Mouse (Mus musculus) MEL (cell line): ENCODE data around the gene Nthl1. TPM values are rescaled to one million over a fixed set of nuclear protein-coding genes. Genes with fewer than 3 reads are reported as not detected.

Experiments
- polyA plus RNA-seq, 2 experiments: library from polyadenylated mRNA; stranded (reverse) in 1 of 2; unstranded in 1 of 2; fragments of >175 nt in 1 of 2; fragments of >200 nt in 1 of 2; gene quantifications; 2 replicates each; pipeline versions ENCODE4 v1.2.1 to v1.2.4; 2012; ENCODE audit warnings: low replicate concordance in 2 of 2, low read depth in 1 of 2; ENCODE audit not compliant: insufficient read length in 2 of 2, insufficient read depth in 1 of 2, missing spikeins in 1 of 2
- total RNA-seq: library from RNA; depleted of rRNA; stranded (reverse); fragments of 300-350 nt; gene quantifications from 2 replicates; pipeline ENCODE4 v1.2.3, GENCODE M21; 2012; rRNA removed

Nthl1 gene
- total and polyA plus RNA-seq, 3 experiments, result 31.4 to 262 (median 32.0) TPM

Other genes with a start within 250 kb of the Nthl1 start
- gene Rnps1, start 218.1 kb upstream of the Nthl1 start, total RNA-seq, result 156 and 167 TPM in 2 replicates
- 100 to 1,000 TPM in 1 of 2 experiments, not detected in 1; 282 TPM for gene Rnps1, start 218.1 kb upstream of the Nthl1 start, polyA plus RNA-seq
- gene Eci1, start 206.0 kb upstream of the Nthl1 start, total RNA-seq, result 54.4 and 65.6 TPM in 2 replicates
- 10 to 100 TPM in 1 of 2 experiments, not detected in 1; 48.6 TPM for gene Eci1, start 206.0 kb upstream of the Nthl1 start, polyA plus RNA-seq
- gene Dnase1l2, start 189.6 kb upstream of the Nthl1 start, total RNA-seq, result 0.49 and 0.62 TPM in 2 replicates
- gene Dnase1l2, start 189.6 kb upstream of the Nthl1 start, polyA plus RNA-seq, result 1 to 10 TPM in 1 of 2 experiments, not detected in 1; 1.8 TPM
- 24.3 and 26.0 TPM in 2 replicates for gene E4f1, start 162.4 kb upstream of the Nthl1 start, total RNA-seq
- 10 to 100 TPM in 1 of 2 experiments, not detected in 1; 37.1 TPM for gene E4f1, start 162.4 kb upstream of the Nthl1 start, polyA plus RNA-seq
- 16.6 and 19.3 TPM in 2 replicates for gene Pgp, start 162.3 kb upstream of the Nthl1 start, total RNA-seq
- 10 to 100 TPM in 1 of 2 experiments, not detected in 1; 55.0 TPM for gene Pgp, start 162.3 kb upstream of the Nthl1 start, polyA plus RNA-seq
- gene Bricd5, start 158.8 kb upstream of the Nthl1 start, total RNA-seq, result 1.1 and 2.0 TPM in 2 replicates
- under 1 TPM in 1 of 2 experiments, not detected in 1; 0.82 TPM for gene Bricd5, start 158.8 kb upstream of the Nthl1 start, polyA plus RNA-seq
- gene Mlst8, start 153.6 kb upstream of the Nthl1 start, total RNA-seq, result 28.5 and 35.4 TPM in 2 replicates
- gene Mlst8, start 153.6 kb upstream of the Nthl1 start, polyA plus RNA-seq, result 10 to 100 TPM in 1 of 2 experiments, not detected in 1; 57.3 TPM
- 0.04 and 0.07 TPM in 2 replicates for gene Caskin1, start 144.1 kb upstream of the Nthl1 start, total RNA-seq
- under 1 TPM in 1 of 2 experiments, not detected in 1; 0.38 TPM for gene Caskin1, start 144.1 kb upstream of the Nthl1 start, polyA plus RNA-seq
- gene Traf7, start 104.7 kb upstream of the Nthl1 start, total RNA-seq, result 118 and 121 TPM in 2 replicates
- 100 to 1,000 TPM in 1 of 2 experiments, not detected in 1; 261 TPM for gene Traf7, start 104.7 kb upstream of the Nthl1 start, polyA plus RNA-seq
- gene Rab26, start 98.5 kb upstream of the Nthl1 start, total RNA-seq, result 0.89 and 1.0 TPM in 2 replicates
- 1 to 10 TPM in 1 of 2 experiments, not detected in 1; 1.1 TPM for gene Rab26, start 98.5 kb upstream of the Nthl1 start, polyA plus RNA-seq
- 10.3 and 10.6 TPM in 2 replicates for gene Pkd1, start 82.8 kb upstream of the Nthl1 start, total RNA-seq
- gene Pkd1, start 82.8 kb upstream of the Nthl1 start, polyA plus RNA-seq, result 10 to 100 TPM in 1 of 2 experiments, not detected in 1; 10.7 TPM
- gene Tsc2, start 50 bp upstream of the Nthl1 start, total RNA-seq, result 44.0 and 48.8 TPM in 2 replicates
- 10 to 100 TPM in 1 of 2 experiments, not detected in 1; 99.2 TPM for gene Tsc2, start 50 bp upstream of the Nthl1 start, polyA plus RNA-seq
- gene Slc9a3r2, start 17.6 kb downstream of the Nthl1 start, total RNA-seq, result 0.75 and 0.96 TPM in 2 replicates
- 1 to 10 TPM in 1 of 2 experiments, not detected in 1; 3.5 TPM for gene Slc9a3r2, start 17.6 kb downstream of the Nthl1 start, polyA plus RNA-seq
- not detected in 2 replicates for gene Npw, start 25.8 kb downstream of the Nthl1 start, total RNA-seq
- not detected for gene Npw, start 25.8 kb downstream of the Nthl1 start, polyA plus RNA-seq
- 21.9 and 22.2 TPM in 2 replicates for gene Zfp598, start 37.0 kb downstream of the Nthl1 start, total RNA-seq
- gene Zfp598, start 37.0 kb downstream of the Nthl1 start, polyA plus RNA-seq, result 10 to 100 TPM; 59.0 to 80.4 TPM
- gene Syngr3, start 57.3 kb downstream of the Nthl1 start, total RNA-seq, result 0.15 TPM in 1 of 2 replicates, not detected in the other
- under 1 TPM in 1 of 2 experiments, not detected in 1; 0.68 TPM for gene Syngr3, start 57.3 kb downstream of the Nthl1 start, polyA plus RNA-seq
- gene Gfer, start 63.5 kb downstream of the Nthl1 start, total RNA-seq, result 78.6 and 86.8 TPM in 2 replicates
- 10 to 100 TPM in 1 of 2 experiments, not detected in 1; 83.0 TPM for gene Gfer, start 63.5 kb downstream of the Nthl1 start, polyA plus RNA-seq
- gene Noxo1, start 63.6 kb downstream of the Nthl1 start, total RNA-seq, result 0.39 and 0.62 TPM in 2 replicates
- gene Noxo1, start 63.6 kb downstream of the Nthl1 start, polyA plus RNA-seq, result 1 to 10 TPM in 1 of 2 experiments, not detected in 1; 2.4 TPM
- 102 and 103 TPM in 2 replicates for gene Tbl3, start 75.0 kb downstream of the Nthl1 start, total RNA-seq
- gene Tbl3, start 75.0 kb downstream of the Nthl1 start, polyA plus RNA-seq, result 100 to 1,000 TPM in 1 of 2 experiments, not detected in 1; 111 TPM
- gene Rnf151, start 85.4 kb downstream of the Nthl1 start, total RNA-seq, result 0.23 and 0.26 TPM in 2 replicates
- gene Rnf151, start 85.4 kb downstream of the Nthl1 start, polyA plus RNA-seq, result under 1 TPM in 1 of 2 experiments, not detected in 1; 0.40 TPM
- gene Rps2, start 85.4 kb downstream of the Nthl1 start, total RNA-seq, result 3,755 and 4,516 TPM in 2 replicates
- 1,000 to 10,000 TPM in 1 of 2 experiments, not detected in 1; 1,852 TPM for gene Rps2, start 85.4 kb downstream of the Nthl1 start, polyA plus RNA-seq
- gene Ndufb10, start 91.8 kb downstream of the Nthl1 start, total RNA-seq, result 258 and 292 TPM in 2 replicates
- 100 to 1,000 TPM in 1 of 2 experiments, not detected in 1; 230 TPM for gene Ndufb10, start 91.8 kb downstream of the Nthl1 start, polyA plus RNA-seq
- 0.12 and 0.13 TPM in 2 replicates for gene Rpl3l, start 95.1 kb downstream of the Nthl1 start, total RNA-seq
- gene Rpl3l, start 95.1 kb downstream of the Nthl1 start, polyA plus RNA-seq, result under 1 TPM in 1 of 2 experiments, not detected in 1; 0.24 TPM
- 27.0 and 31.9 TPM in 2 replicates for gene Msrb1, start 104.0 kb downstream of the Nthl1 start, total RNA-seq
- 10 to 100 TPM in 1 of 2 experiments, not detected in 1; 58.6 TPM for gene Msrb1, start 104.0 kb downstream of the Nthl1 start, polyA plus RNA-seq
- not detected in 2 replicates for gene Hs3st6, start 120.3 kb downstream of the Nthl1 start, total RNA-seq
- gene Hs3st6, start 120.3 kb downstream of the Nthl1 start, polyA plus RNA-seq, result not detected
- gene Meiob, start 171.6 kb downstream of the Nthl1 start, total RNA-seq, result 0.15 TPM in 1 of 2 replicates, not detected in the other
- gene Meiob, start 171.6 kb downstream of the Nthl1 start, polyA plus RNA-seq, result under 1 TPM in 1 of 2 experiments, not detected in 1; 0.11 TPM
- gene Hagh, start 207.5 kb downstream of the Nthl1 start, total RNA-seq, result 32.3 and 49.6 TPM in 2 replicates
- 10 to 100 TPM in 1 of 2 experiments, not detected in 1; 37.5 TPM for gene Hagh, start 207.5 kb downstream of the Nthl1 start, polyA plus RNA-seq
- 2.0 and 2.7 TPM in 2 replicates for gene Fahd1, start 217.7 kb downstream of the Nthl1 start, total RNA-seq
- gene Fahd1, start 217.7 kb downstream of the Nthl1 start, polyA plus RNA-seq, result 1 to 10 TPM in 1 of 2 experiments, not detected in 1; 4.7 TPM
- gene Igfals, start 233.3 kb downstream of the Nthl1 start, total RNA-seq, result not detected in 2 replicates
- under 1 TPM in 1 of 2 experiments, not detected in 1; 0.04 TPM for gene Igfals, start 233.3 kb downstream of the Nthl1 start, polyA plus RNA-seq